Comparison of ENCODE assay signal across 8 mouse cellular contexts in genomic region chr3:145950034-145950814, GRCm38 (mm10). TPM values are rescaled to one million over a fixed set of nuclear protein-coding genes. Genes with fewer than 3 reads are reported as not detected.
DNase-seq lines count a peak whose midpoint lies in the region; ATAC-seq and TF ChIP-seq lines count a peak whose summit lies in the region.

No protein-coding gene starts in this region.

- TF ChIP-seq POLR2A in liver, adult 2 months (IDR thresholded peaks at IDR 0.05; ENCODE audit: extremely low read depth, insufficient read depth, low read length), result no peak
- no peak for TF ChIP-seq POLR2A in myocyte (IDR thresholded peaks at IDR 0.05; ENCODE audit: insufficient read length, low read depth)

- peaks cover 4% of the 10 kb centered on the region for H3K36me3 ChIP-seq in heart, embryonic 10.5 days
- no peaks in the 10 kb centered on the region for H3K36me3 ChIP-seq in kidney, embryonic 14.5 days (ENCODE audit: control insufficient read depth, insufficient read depth, low read length)
- peaks cover 1% of the 10 kb centered on the region; the same call in 1 of the 2 replicates for H3K36me3 ChIP-seq in liver, adult 2 months (ENCODE audit: control insufficient read depth, insufficient read depth, low read length)
- peaks cover 5% of the 10 kb centered on the region for H3K36me3 ChIP-seq in myocyte (ENCODE audit: control insufficient read depth, insufficient read depth)

- peak; percentile 89 for ATAC-seq in kidney, embryonic 14.5 days (ENCODE audit: low FRiP score, low TSS enrichment)

- H3K9me3 ChIP-seq in heart, embryonic 10.5 days, result no peaks in the 10 kb centered on the region
- no peaks in the 10 kb centered on the region for H3K9me3 ChIP-seq in kidney, embryonic 14.5 days (ENCODE audit: control insufficient read depth, low read length)

- whole genome bisulfite sequencing in heart, embryonic 10.5 days, result 3% methylated on average over 15 of the region's 15 CpGs
- 9% methylated on average over 15 of the region's 15 CpGs for WGBS in kidney, embryonic 14.5 days
- WGBS in liver, adult 2 months, result 18% methylated on average over 15 of the region's 15 CpGs

- peak; percentile 62 for TF ChIP-seq CTCF in liver, adult 2 months (IDR thresholded peaks at IDR 0.05; ENCODE audit: low read depth, low read length)

- peaks cover 49% of the 10 kb centered on the region for H3K4me1 ChIP-seq in heart, embryonic 10.5 days
- H3K4me1 ChIP-seq in kidney, embryonic 14.5 days (ENCODE audit: control insufficient read depth, insufficient read depth, low read length), result peaks cover 2% of the 10 kb centered on the region; the same call in 1 of the 2 replicates
- no peaks in the 10 kb centered on the region for H3K4me1 ChIP-seq in liver, adult 2 months (ENCODE audit: control insufficient read depth, insufficient read depth, low read length)

- H3ac ChIP-seq in myocyte (ENCODE audit: control insufficient read depth, insufficient read length), result no peak overlapping the region

- 0 out of 2 replicates have a peak overlapping the region, but pooled peaks have one; percentile 13 for H3K9ac ChIP-seq in kidney, embryonic 14.5 days (ENCODE audit: low read depth, low read length)
- H3K9ac ChIP-seq in liver, adult 2 months (ENCODE audit: low read depth, low read length), result no peak overlapping the region

- H3K4me2 ChIP-seq in kidney, embryonic 14.5 days (replicated peaks; ENCODE audit: low read depth, low read length), result peak overlapping the region; percentile 38
- H3K4me2 ChIP-seq in myocyte (ENCODE audit: low read depth), result peak overlapping the region; percentile 31

- no peaks in the 10 kb centered on the region for H3K79me2 ChIP-seq in liver, adult 2 months (ENCODE audit: control insufficient read depth, insufficient read depth, low read length)
- H3K79me2 ChIP-seq in myocyte (ENCODE audit: control insufficient read depth, insufficient read depth), result no peaks in the 10 kb centered on the region

- H3K4me3 ChIP-seq in heart, embryonic 10.5 days, result peak overlapping the region; percentile 42
- peak overlapping the region; percentile 8; the same call in 1 of the 2 replicates for H3K4me3 ChIP-seq in kidney, embryonic 14.5 days (ENCODE audit: low read length)
- no peak overlapping the region for H3K4me3 ChIP-seq in liver, adult 2 months (ENCODE audit: insufficient read depth, low read depth, low read length)
- no peak overlapping the region for H3K4me3 ChIP-seq in myocyte

- DNase-seq in urinary bladder, adult 18-20 months (ENCODE audit: low spot score in 2 of 2), result peak; percentile 28
- no peak for DNase-seq in urinary bladder, adult 2 months (ENCODE audit: low spot score)
- DNase-seq in embryo, embryonic 11.5 days (ENCODE audit: low read depth, low spot score), result peak; percentile 32
- peak; percentile 83 for DNase-seq in heart, embryonic 10.5 days (ENCODE audit: low spot score)
- DNase-seq in liver, adult 2 months (ENCODE audit: extremely low read depth, low read depth, low spot score), result peak; percentile 55
- DNase-seq in thymus, postnatal 36 days, result peak; percentile 19 to 36

- H3K27me3 ChIP-seq in heart, embryonic 10.5 days (ENCODE audit: insufficient read depth, poor library complexity, severe bottlenecking), result no peaks in the 10 kb centered on the region
- no peaks in the 10 kb centered on the region for H3K27me3 ChIP-seq in kidney, embryonic 14.5 days (ENCODE audit: control insufficient read depth, insufficient read depth, low read length)
- no peaks in the 10 kb centered on the region for H3K27me3 ChIP-seq in liver, adult 2 months (ENCODE audit: control insufficient read depth, insufficient read depth, low read length)
- no peaks in the 10 kb centered on the region for H3K27me3 ChIP-seq in myocyte (ENCODE audit: control insufficient read depth, insufficient read depth, insufficient read length)

- peak overlapping the region; percentile 37 for H3K27ac ChIP-seq in heart, embryonic 10.5 days
- H3K27ac ChIP-seq in kidney, embryonic 14.5 days (ENCODE audit: low read depth, low read length), result no peak overlapping the region
- H3K27ac ChIP-seq in liver, adult 2 months (replicated peaks; ENCODE audit: insufficient read depth, low read depth, low read length), result no peak overlapping the region

TF ChIP-seq in myocyte, 11 proteins besides CTCF, POLR2A, EP300 and RAD21:
- TF ChIP-seq MAX (IDR thresholded peaks at IDR 0.05; ENCODE audit: low read depth) (no peak), TCF12 (IDR thresholded peaks at IDR 0.05; ENCODE audit: insufficient read depth, poor library complexity, severe bottlenecking) (no peak), USF1 (IDR thresholded peaks at IDR 0.05; ENCODE audit: low read depth) (no peak), E2F4 (IDR thresholded peaks at IDR 0.05; ENCODE audit: insufficient read depth) (no peak), MYOD1 (IDR thresholded peaks at IDR 0.05; ENCODE audit: control insufficient read depth in 1 of 3, insufficient read length in 2 of 3, low read depth in 2 of 3) (no peak), REST (IDR thresholded peaks at IDR 0.05; ENCODE audit: insufficient read depth, insufficient read length) (no peak)

RNA-seq across cellular contexts. Expression of gene 2410004B18Rik, which starts 12.4 kb away (rescaled TPM):
- 18.9 and 23.1 TPM in 2 replicates for polyA plus RNA-seq in urinary bladder, adult 2 months (2012; rRNA removed)
- polyA plus RNA-seq in heart, embryonic 10.5 days (2016; fragmentation: Nextera tagmentation; extraction: Ambion mirVana), result 43.3 and 55.7 TPM in 2 replicates
- 55.7 and 63.5 TPM in 2 replicates for polyA plus RNA-seq in kidney, embryonic 14.5 days (2014; fragmentation: Nextera tagmentation; extraction: Ambion mirVana)
- 6.7 and 8.2 TPM in 2 replicates for total RNA-seq in liver, adult 2 months (2014; rRNA removed)
- 3.6 and 3.7 TPM in 2 replicates for polyA plus RNA-seq in liver, adult 2 months (2012; rRNA removed)
- 18.7 TPM for polyA plus RNA-seq in myocyte (2012; fragmentation: generic; extraction: Trizol)

RNA-seq across cellular contexts. Expression of gene Bcl10, which starts 27.6 kb away (rescaled TPM):
- polyA plus RNA-seq in urinary bladder, adult 2 months (2012; rRNA removed), result 24.3 and 25.7 TPM in 2 replicates
- 39.1 and 41.1 TPM in 2 replicates for polyA plus RNA-seq in heart, embryonic 10.5 days (2016; fragmentation: Nextera tagmentation; extraction: Ambion mirVana)
- 52.5 and 54.5 TPM in 2 replicates for polyA plus RNA-seq in kidney, embryonic 14.5 days (2014; fragmentation: Nextera tagmentation; extraction: Ambion mirVana)
- total RNA-seq in liver, adult 2 months (2014; rRNA removed), result 12.0 and 15.3 TPM in 2 replicates
- 4.7 and 5.7 TPM in 2 replicates for polyA plus RNA-seq in liver, adult 2 months (2012; rRNA removed)
- polyA plus RNA-seq in myocyte (2012; fragmentation: generic; extraction: Trizol), result 25.9 TPM

RNA-seq across cellular contexts. Expression of gene Syde2, which starts 37.4 kb away (rescaled TPM):
- polyA plus RNA-seq in urinary bladder, adult 2 months (2012; rRNA removed), result 9.9 and 10.9 TPM in 2 replicates
- polyA plus RNA-seq in heart, embryonic 10.5 days (2016; fragmentation: Nextera tagmentation; extraction: Ambion mirVana), result 3.1 and 3.4 TPM in 2 replicates
- polyA plus RNA-seq in kidney, embryonic 14.5 days (2014; fragmentation: Nextera tagmentation; extraction: Ambion mirVana), result 2.3 and 2.6 TPM in 2 replicates
- total RNA-seq in liver, adult 2 months (2014; rRNA removed), result 5.4 and 7.9 TPM in 2 replicates
- 1.3 and 1.7 TPM in 2 replicates for polyA plus RNA-seq in liver, adult 2 months (2012; rRNA removed)
- 0.73 TPM for polyA plus RNA-seq in myocyte (2012; fragmentation: generic; extraction: Trizol)

Comparison
In these comparisons a context has a peak if more than half of its experiments do, and no peak if none do; other contexts are left out.
1. H3K4me3 ChIP-seq: peak in heart, embryonic 10.5 days (single experiment) and kidney, embryonic 14.5 days (single experiment); none in liver, adult 2 months (single experiment) and myocyte (single experiment).